Mouse (Mus musculus) thymus, adult 2 months (tissue): ENCODE data around the gene Wee2.

Experiments used
- CTCF ChIP-seq: fragments of 200-500 bp; IDR thresholded peaks from 2 replicates; pipeline ENCODE4 v1.5.1; 2012; ENCODE audit warnings: mild to moderate bottlenecking, control low read depth, low read length, moderate library complexity, borderline replicate concordance; ENCODE audit not compliant: control insufficient read depth, poor library complexity, insufficient read depth; ENCODE audit errors: extremely low read depth
- POLR2A ChIP-seq: fragments of 200-500 bp; IDR thresholded peaks from 2 replicates; pipeline ENCODE4 v1.6.1; 2012; ENCODE audit warnings: mild to moderate bottlenecking, low read length, control low read depth, moderate library complexity; ENCODE audit not compliant: control insufficient read depth, poor library complexity, insufficient read depth; ENCODE audit errors: extremely low read depth

- TF ChIP-seq CTCF (no peak), POLR2A (no peak)
These were observed 54.3 kb downstream of the Wee2 start, which contains the start of gene Tas2r108 for GRCm38 (mm10) chr6:40493229-40493628.
